ENCODE assay signal across 26 mouse cellular contexts in genomic region chr12:54810142-54810541, GRCm38 (mm10). TPM values are rescaled to one million over a fixed set of nuclear protein-coding genes. Genes with fewer than 3 reads are reported as not detected.
A peak's percentile ranks its signal among the peaks of the same experiment; 100 is the strongest.
DNase-seq lines count a peak whose midpoint lies in the region; ATAC-seq and TF ChIP-seq lines count a peak whose summit lies in the region.
"Had no signal": no experiment of that assay in that cellular context is flagged by ENCODE, and none has a peak within 500 bp of the region (broad histone marks: within the 10 kb centered on the region; RNA-seq: fewer than 3 reads in every experiment).

No protein-coding gene starts in this region.

- TF ChIP-seq CTCF in stomach, postnatal 0 days (IDR thresholded peaks at IDR 0.05; ENCODE audit: low read depth): no peak

- WGBS in intestine, embryonic 15.5 days: 59% methylated on average over 2 of the region's 2 CpGs
- WGBS in intestine, embryonic 16.5 days: 59% methylated on average over 2 of the region's 2 CpGs
- WGBS in lung, embryonic 16.5 days: 15% methylated on average over 2 of the region's 2 CpGs
- WGBS in stomach, postnatal 0 days: 24% methylated on average over 2 of the region's 2 CpGs

- H3K27me3 ChIP-seq in intestine, embryonic 15.5 days (replicated peaks): no peaks in the 10 kb centered on the region
- H3K27me3 ChIP-seq in intestine, embryonic 16.5 days (replicated peaks; ENCODE audit: control insufficient read depth, insufficient read depth, low read length): no peaks in the 10 kb centered on the region
- no peaks in the 10 kb centered on the region for H3K27me3 ChIP-seq in lung, embryonic 16.5 days (ENCODE audit: control insufficient read depth, insufficient read depth, low read depth, low read length)
- H3K27me3 ChIP-seq in stomach, postnatal 0 days (ENCODE audit: control insufficient read depth, insufficient read depth, low read length): no peaks in the 10 kb centered on the region
- H3K27me3 ChIP-seq: CH12.LX; neural tube, embryonic 12.5 days had no signal

- H3K9me3 ChIP-seq in intestine, embryonic 15.5 days: no peaks in the 10 kb centered on the region
- no peaks in the 10 kb centered on the region for H3K9me3 ChIP-seq in intestine, embryonic 16.5 days (ENCODE audit: control insufficient read depth, low read length)
- H3K9me3 ChIP-seq in lung, embryonic 16.5 days (ENCODE audit: control insufficient read depth, low read length): no peaks in the 10 kb centered on the region
- no peaks in the 10 kb centered on the region for H3K9me3 ChIP-seq in stomach, postnatal 0 days (ENCODE audit: control insufficient read depth, low read length)
- H3K9me3 ChIP-seq: G1E; heart, embryonic 10.5 days; megakaryocyte, embryonic 14.5 days; neural tube, embryonic 12.5 days had no signal

- no peak for DNase-seq in lung, postnatal 25 days (ENCODE audit: low spot score)
- DNase-seq in adipocyte (ENCODE audit: low spot score): peak; percentile 40
- peak; percentile 36 for DNase-seq in stomach, postnatal 0 days (ENCODE audit: low spot score)
- no peak for DNase-seq in cerebellum, adult 8-10 months
- DNase-seq: adrenal gland, postnatal 14 days; B cell, adult 2 months; cerebellum, adult 2 months; forebrain, postnatal 0 days; gastrocnemius, postnatal 25 days; kidney, adult 11 months; kidney, postnatal 10 days; liver, postnatal 0 days; midbrain, embryonic 14.5 days; right cerebral cortex, postnatal 14 days; thymus, postnatal 14 days had no signal

- H3K4me2 ChIP-seq in intestine, embryonic 15.5 days (replicated peaks): 0 out of 2 replicates have a peak overlapping the region, but pooled peaks have one; percentile 4
- H3K4me2 ChIP-seq in intestine, embryonic 16.5 days (ENCODE audit: low read depth, low read length): no peak overlapping the region
- no peak overlapping the region for H3K4me2 ChIP-seq in lung, embryonic 16.5 days (ENCODE audit: low read depth, low read length)
- H3K4me2 ChIP-seq in stomach, postnatal 0 days (replicated peaks; ENCODE audit: low read depth): no peak overlapping the region
- H3K4me2 ChIP-seq: liver, embryonic 11.5 days; neural tube, embryonic 12.5 days had no signal

- H3K9ac ChIP-seq in intestine, embryonic 15.5 days: no peak overlapping the region
- no peak overlapping the region for H3K9ac ChIP-seq in intestine, embryonic 16.5 days (ENCODE audit: low read depth, low read length)
- no peak overlapping the region for H3K9ac ChIP-seq in lung, embryonic 16.5 days (ENCODE audit: low read length)
- H3K9ac ChIP-seq in stomach, postnatal 0 days (ENCODE audit: low read length): no peak overlapping the region
- H3K9ac ChIP-seq: forebrain, postnatal 0 days; liver, postnatal 0 days; neural tube, embryonic 12.5 days had no signal

- no peaks in the 10 kb centered on the region for H3K36me3 ChIP-seq in intestine, embryonic 15.5 days
- H3K36me3 ChIP-seq in intestine, embryonic 16.5 days (ENCODE audit: control insufficient read depth, insufficient read depth, low read length): no peaks in the 10 kb centered on the region
- H3K36me3 ChIP-seq in lung, embryonic 16.5 days (ENCODE audit: control insufficient read depth, insufficient read depth, low read length): no peaks in the 10 kb centered on the region
- no peaks in the 10 kb centered on the region for H3K36me3 ChIP-seq in stomach, postnatal 0 days (ENCODE audit: control insufficient read depth, insufficient read depth, low read length)
- H3K36me3 ChIP-seq: G1E; heart, embryonic 10.5 days; neural tube, embryonic 12.5 days had no signal

- ATAC-seq in intestine, embryonic 15.5 days: no peak
- ATAC-seq in intestine, embryonic 16.5 days: no peak
- peak; percentile 65 for ATAC-seq in lung, embryonic 16.5 days (ENCODE audit: low read depth)
- peak; percentile 63 for ATAC-seq in stomach, postnatal 0 days (ENCODE audit: low FRiP score, low TSS enrichment)
- ATAC-seq: activated CD4-positive, CD25-positive, alpha-beta regulatory T cell, adult 4 months; forebrain, postnatal 0 days; hindbrain, embryonic 16.5 days; liver, postnatal 0 days had no signal

- no peak for TF ChIP-seq EP300 in stomach, postnatal 0 days (optimal IDR thresholded peaks at IDR 0.05)

- no peak overlapping the region for H3K27ac ChIP-seq in intestine, embryonic 15.5 days
- no peak overlapping the region for H3K27ac ChIP-seq in intestine, embryonic 16.5 days (ENCODE audit: low read length)
- no peak overlapping the region for H3K27ac ChIP-seq in lung, embryonic 16.5 days (ENCODE audit: low read length)
- no peak overlapping the region for H3K27ac ChIP-seq in stomach, postnatal 0 days (replicated peaks)
- H3K27ac ChIP-seq: heart, embryonic 10.5 days; neural tube, embryonic 12.5 days had no signal

- H3K4me1 ChIP-seq in intestine, embryonic 15.5 days (replicated peaks): 0 out of 2 replicates have a peak, but pooled peaks cover 6% of the 10 kb centered on the region
- H3K4me1 ChIP-seq in intestine, embryonic 16.5 days (ENCODE audit: control insufficient read depth, insufficient read depth, low read length): no peaks in the 10 kb centered on the region
- peaks cover 10% of the 10 kb centered on the region for H3K4me1 ChIP-seq in lung, embryonic 16.5 days (replicated peaks; ENCODE audit: control insufficient read depth, insufficient read depth, low read length)
- peaks cover 3% of the 10 kb centered on the region; the same call in 1 of the 2 replicates for H3K4me1 ChIP-seq in stomach, postnatal 0 days (replicated peaks; ENCODE audit: control insufficient read depth, insufficient read depth)
- H3K4me1 ChIP-seq: heart, embryonic 10.5 days; neural tube, embryonic 12.5 days had no signal

- H3K4me3 ChIP-seq in intestine, embryonic 15.5 days (replicated peaks): no peak overlapping the region
- no peak overlapping the region for H3K4me3 ChIP-seq in intestine, embryonic 16.5 days (ENCODE audit: low read length)
- H3K4me3 ChIP-seq in lung, embryonic 16.5 days (ENCODE audit: low read length): no peak overlapping the region
- H3K4me3 ChIP-seq in stomach, postnatal 0 days (ENCODE audit: low read depth, low read length): no peak overlapping the region
- H3K4me3 ChIP-seq: heart, embryonic 10.5 days; megakaryocyte, embryonic 14.5 days; neural tube, embryonic 12.5 days had no signal

RNA-seq across cellular contexts. Expression of gene Snx6, which starts 14.6 kb away (rescaled TPM):
- 153 and 201 TPM in 2 replicates for polyA plus RNA-seq in intestine, embryonic 15.5 days (2015; fragmentation: Nextera tagmentation; extraction: Ambion mirVana)
- 147 and 155 TPM in 2 replicates for polyA plus RNA-seq in intestine, embryonic 16.5 days (2015; fragmentation: Nextera tagmentation; extraction: Ambion mirVana)
- polyA plus RNA-seq in lung, embryonic 16.5 days (2015; fragmentation: Nextera tagmentation; extraction: Ambion mirVana): 165 and 180 TPM in 2 replicates
- polyA plus RNA-seq in stomach, postnatal 0 days (2015; fragmentation: Nextera tagmentation; extraction: Ambion mirVana): 260 and 269 TPM in 2 replicates

RNA-seq across cellular contexts. Expression of gene Cfl2, which starts 52.5 kb away (rescaled TPM):
- 157 and 174 TPM in 2 replicates for polyA plus RNA-seq in intestine, embryonic 15.5 days (2015; fragmentation: Nextera tagmentation; extraction: Ambion mirVana)
- 157 and 161 TPM in 2 replicates for polyA plus RNA-seq in intestine, embryonic 16.5 days (2015; fragmentation: Nextera tagmentation; extraction: Ambion mirVana)
- 175 and 182 TPM in 2 replicates for polyA plus RNA-seq in lung, embryonic 16.5 days (2015; fragmentation: Nextera tagmentation; extraction: Ambion mirVana)
- polyA plus RNA-seq in stomach, postnatal 0 days (2015; fragmentation: Nextera tagmentation; extraction: Ambion mirVana): 127 and 132 TPM in 2 replicates

Comparison
In these comparisons a context has a peak if more than half of its experiments do, and no peak if none do; other contexts are left out.
1. ATAC-seq: peak in lung, embryonic 16.5 days (single experiment) and stomach, postnatal 0 days (single experiment); none in intestine, embryonic 15.5 days (single experiment) and intestine, embryonic 16.5 days (single experiment).
2. DNase-seq: peak in adipocyte (single experiment) and stomach, postnatal 0 days (single experiment); none in lung, postnatal 25 days (single experiment) and cerebellum, adult 8-10 months (single experiment).